11 mouse cellular contexts compared by ENCODE assay signal in genomic region chr11:102190848-102191247, GRCm38 (mm10). TPM values are rescaled to one million over a fixed set of nuclear protein-coding genes. Genes with fewer than 3 reads are reported as not detected.
DNase-seq lines count a peak whose midpoint lies in the region; ATAC-seq and TF ChIP-seq lines count a peak whose summit lies in the region.
"Had no signal": no experiment of that assay in that cellular context is flagged by ENCODE, and none has a peak within 500 bp of the region (broad histone marks: within the 10 kb centered on the region; RNA-seq: fewer than 3 reads in every experiment).

No protein-coding gene starts in this region.

- ATAC-seq in kidney, postnatal 0 days (replicated peaks; ENCODE audit: low FRiP score, low read depth) = no peak
- no peak for ATAC-seq in embryonic facial prominence, embryonic 14.5 days (ENCODE audit: low read depth)
- no peak for ATAC-seq in limb, embryonic 11.5 days (ENCODE audit: insufficient number of reproducible peaks, low FRiP score, low TSS enrichment, low read depth)
- ATAC-seq in neural tube, embryonic 13.5 days (ENCODE audit: low read depth) = no peak
- no peak for ATAC-seq in granulocyte monocyte progenitor cell, adult 5-6 weeks (replicated peaks; ENCODE audit: poor library complexity, severe bottlenecking)

- no peak for TF ChIP-seq CTCF in kidney, postnatal 0 days (IDR thresholded peaks at IDR 0.05; ENCODE audit: low read depth)

- peak overlapping the region; percentile 69; the same call in 1 of the 2 replicates for H3K9ac ChIP-seq in kidney, postnatal 0 days (ENCODE audit: low read depth, low read length)
- peak overlapping the region; percentile 49 for H3K9ac ChIP-seq in embryonic facial prominence, embryonic 14.5 days (ENCODE audit: low read depth, low read length)
- peak overlapping the region; percentile 41 for H3K9ac ChIP-seq in limb, embryonic 11.5 days (ENCODE audit: low read length)
- H3K9ac ChIP-seq in neural tube, embryonic 13.5 days = peak overlapping the region; percentile 77

- H3K27me3 ChIP-seq in kidney, postnatal 0 days (ENCODE audit: insufficient read depth, low read length) = no peaks in the 10 kb centered on the region
- H3K27me3 ChIP-seq in embryonic facial prominence, embryonic 14.5 days (replicated peaks; ENCODE audit: control insufficient read depth, insufficient read depth, low read length) = no peaks in the 10 kb centered on the region
- no peaks in the 10 kb centered on the region for H3K27me3 ChIP-seq in limb, embryonic 11.5 days (ENCODE audit: control insufficient read depth, insufficient read depth, low read length)
- H3K27me3 ChIP-seq in neural tube, embryonic 13.5 days = no peaks in the 10 kb centered on the region
- H3K27me3 ChIP-seq: Patski had no signal

- H3K27ac ChIP-seq in kidney, postnatal 0 days = no peak overlapping the region
- H3K27ac ChIP-seq in embryonic facial prominence, embryonic 14.5 days (replicated peaks; ENCODE audit: low read depth, low read length) = no peak overlapping the region
- H3K27ac ChIP-seq in limb, embryonic 11.5 days (replicated peaks; ENCODE audit: low read depth, low read length) = no peak overlapping the region
- no peak overlapping the region for H3K27ac ChIP-seq in neural tube, embryonic 13.5 days (replicated peaks)

- peaks cover 15% of the 10 kb centered on the region; the same call in 1 of the 2 replicates for H3K4me1 ChIP-seq in kidney, postnatal 0 days (replicated peaks; ENCODE audit: insufficient read depth, low read length)
- H3K4me1 ChIP-seq in embryonic facial prominence, embryonic 14.5 days (ENCODE audit: control insufficient read depth, insufficient read depth, low read length) = peaks cover 13% of the 10 kb centered on the region
- peaks cover 11% of the 10 kb centered on the region for H3K4me1 ChIP-seq in limb, embryonic 11.5 days (ENCODE audit: control insufficient read depth, insufficient read depth, low read length)
- H3K4me1 ChIP-seq in neural tube, embryonic 13.5 days (replicated peaks) = peaks cover 34% of the 10 kb centered on the region

- H3K9me3 ChIP-seq in kidney, postnatal 0 days (replicated peaks; ENCODE audit: low read length) = no peaks in the 10 kb centered on the region
- H3K9me3 ChIP-seq in embryonic facial prominence, embryonic 14.5 days (ENCODE audit: control insufficient read depth, low read length) = no peaks in the 10 kb centered on the region
- no peaks in the 10 kb centered on the region for H3K9me3 ChIP-seq in limb, embryonic 11.5 days (ENCODE audit: control insufficient read depth, low read length)
- H3K9me3 ChIP-seq in neural tube, embryonic 13.5 days = no peaks in the 10 kb centered on the region

- peaks cover 15% of the 10 kb centered on the region for H3K36me3 ChIP-seq in kidney, postnatal 0 days (ENCODE audit: insufficient read depth, low read length)
- H3K36me3 ChIP-seq in embryonic facial prominence, embryonic 14.5 days (ENCODE audit: control insufficient read depth, insufficient read depth, low read length) = peaks cover 26% of the 10 kb centered on the region
- H3K36me3 ChIP-seq in limb, embryonic 11.5 days (ENCODE audit: control insufficient read depth, insufficient read depth, low read length) = peaks cover 4% of the 10 kb centered on the region
- H3K36me3 ChIP-seq in neural tube, embryonic 13.5 days = peaks cover 35% of the 10 kb centered on the region

- H3K4me2 ChIP-seq in kidney, postnatal 0 days (ENCODE audit: low read length) = peak overlapping the region; percentile 86
- H3K4me2 ChIP-seq in embryonic facial prominence, embryonic 14.5 days (ENCODE audit: low read depth, low read length) = peak overlapping the region; percentile 85
- H3K4me2 ChIP-seq in limb, embryonic 11.5 days (ENCODE audit: low read depth, severe bottlenecking) = peak overlapping the region; percentile 90
- peak overlapping the region; percentile 78 for H3K4me2 ChIP-seq in neural tube, embryonic 13.5 days

- 46% methylated on average over 4 of the region's 4 CpGs for WGBS in kidney, postnatal 0 days
- 39% methylated on average over 4 of the region's 4 CpGs for WGBS in embryonic facial prominence, embryonic 14.5 days
- 38% methylated on average over 4 of the region's 4 CpGs for WGBS in limb, embryonic 11.5 days
- 24% methylated on average over 4 of the region's 4 CpGs for WGBS in neural tube, embryonic 13.5 days

- no peak for DNase-seq in kidney, postnatal 0 days (ENCODE audit: low spot score)
- DNase-seq in kidney, adult 8-10 months = no peak
- DNase-seq in embryonic facial prominence, embryonic 14.5 days (ENCODE audit: low spot score) = no peak
- no peak for DNase-seq in limb, embryonic 11.5 days (ENCODE audit: low spot score)
- DNase-seq in retina, embryonic 14.5 days (ENCODE audit: low spot score) = no peak
- no peak for DNase-seq in thymus, postnatal 25 days
- DNase-seq: cerebellum, postnatal 14 days; thymus, postnatal 4 days had no signal

- H3K4me3 ChIP-seq in kidney, postnatal 0 days (replicated peaks; ENCODE audit: low read depth, low read length) = no peak overlapping the region
- peak overlapping the region; percentile 61 for H3K4me3 ChIP-seq in embryonic facial prominence, embryonic 14.5 days (ENCODE audit: low read depth, low read length)
- H3K4me3 ChIP-seq in limb, embryonic 11.5 days (ENCODE audit: low read depth, low read length) = peak overlapping the region; percentile 62; the same call in 1 of the 2 replicates
- H3K4me3 ChIP-seq in neural tube, embryonic 13.5 days = peak overlapping the region; percentile 60

RNA-seq across cellular contexts. Expression of gene G6pc3, which starts 1.4 kb away (rescaled TPM):
- 41.4 and 43.6 TPM in 2 replicates for polyA plus RNA-seq in kidney, postnatal 0 days (2015; fragmentation: Nextera tagmentation; extraction: Ambion mirVana)
- 27.9 and 29.3 TPM in 2 replicates for polyA plus RNA-seq in embryonic facial prominence, embryonic 14.5 days (2014; fragmentation: Nextera tagmentation; extraction: Ambion mirVana)
- 39.8 and 41.9 TPM in 2 replicates for polyA plus RNA-seq in limb, embryonic 11.5 days (2014; fragmentation: Nextera tagmentation; extraction: Ambion mirVana)
- polyA plus RNA-seq in neural tube, embryonic 13.5 days (2015; fragmentation: Nextera tagmentation; extraction: Ambion mirVana) = 29.1 and 31.6 TPM in 2 replicates
- 144 TPM in 2 replicates for total RNA-seq in granulocyte monocyte progenitor cell, adult 5-6 weeks (2014; fragmentation: Nextera tagmentation)
- total RNA-seq in granulocyte monocyte progenitor cell, adult 5-6 weeks (2017) = 61.1 and 61.6 TPM in 2 replicates

RNA-seq across cellular contexts. Expression of gene Lsm12, which starts 5.8 kb away (rescaled TPM):
- polyA plus RNA-seq in kidney, postnatal 0 days (2015; fragmentation: Nextera tagmentation; extraction: Ambion mirVana) = 111 and 123 TPM in 2 replicates
- 92.9 and 98.4 TPM in 2 replicates for polyA plus RNA-seq in embryonic facial prominence, embryonic 14.5 days (2014; fragmentation: Nextera tagmentation; extraction: Ambion mirVana)
- polyA plus RNA-seq in limb, embryonic 11.5 days (2014; fragmentation: Nextera tagmentation; extraction: Ambion mirVana) = 74.5 and 88.5 TPM in 2 replicates
- 112 and 116 TPM in 2 replicates for polyA plus RNA-seq in neural tube, embryonic 13.5 days (2015; fragmentation: Nextera tagmentation; extraction: Ambion mirVana)
- total RNA-seq in granulocyte monocyte progenitor cell, adult 5-6 weeks (2014; fragmentation: Nextera tagmentation) = 109 and 123 TPM in 2 replicates
- 67.6 and 77.7 TPM in 2 replicates for total RNA-seq in granulocyte monocyte progenitor cell, adult 5-6 weeks (2017)

RNA-seq across cellular contexts. Expression of gene Tmem101, which starts 34.6 kb away (rescaled TPM):
- 25.0 and 28.6 TPM in 2 replicates for polyA plus RNA-seq in kidney, postnatal 0 days (2015; fragmentation: Nextera tagmentation; extraction: Ambion mirVana)
- 30.0 and 31.1 TPM in 2 replicates for polyA plus RNA-seq in embryonic facial prominence, embryonic 14.5 days (2014; fragmentation: Nextera tagmentation; extraction: Ambion mirVana)
- polyA plus RNA-seq in limb, embryonic 11.5 days (2014; fragmentation: Nextera tagmentation; extraction: Ambion mirVana) = 39.3 and 41.2 TPM in 2 replicates
- 32.4 and 40.4 TPM in 2 replicates for polyA plus RNA-seq in neural tube, embryonic 13.5 days (2015; fragmentation: Nextera tagmentation; extraction: Ambion mirVana)
- 11.8 and 19.4 TPM in 2 replicates for total RNA-seq in granulocyte monocyte progenitor cell, adult 5-6 weeks (2014; fragmentation: Nextera tagmentation)
- 14.8 and 32.0 TPM in 2 replicates for total RNA-seq in granulocyte monocyte progenitor cell, adult 5-6 weeks (2017)

RNA-seq across cellular contexts. Expression of gene Hdac5, which starts 39.1 kb away (rescaled TPM):
- polyA plus RNA-seq in kidney, postnatal 0 days (2015; fragmentation: Nextera tagmentation; extraction: Ambion mirVana) = 38.1 and 39.3 TPM in 2 replicates
- polyA plus RNA-seq in embryonic facial prominence, embryonic 14.5 days (2014; fragmentation: Nextera tagmentation; extraction: Ambion mirVana) = 44.0 and 47.2 TPM in 2 replicates
- 21.3 and 24.0 TPM in 2 replicates for polyA plus RNA-seq in limb, embryonic 11.5 days (2014; fragmentation: Nextera tagmentation; extraction: Ambion mirVana)
- polyA plus RNA-seq in neural tube, embryonic 13.5 days (2015; fragmentation: Nextera tagmentation; extraction: Ambion mirVana) = 84.4 and 88.7 TPM in 2 replicates
- total RNA-seq in granulocyte monocyte progenitor cell, adult 5-6 weeks (2014; fragmentation: Nextera tagmentation) = 28.5 and 33.5 TPM in 2 replicates
- 15.8 and 26.3 TPM in 2 replicates for total RNA-seq in granulocyte monocyte progenitor cell, adult 5-6 weeks (2017)

RNA-seq across cellular contexts. Expression of gene Nags, which starts 45.5 kb away (rescaled TPM):
- not detected in 2 replicates for polyA plus RNA-seq in kidney, postnatal 0 days (2015; fragmentation: Nextera tagmentation; extraction: Ambion mirVana)
- 0.28 and 0.49 TPM in 2 replicates for polyA plus RNA-seq in embryonic facial prominence, embryonic 14.5 days (2014; fragmentation: Nextera tagmentation; extraction: Ambion mirVana)
- 0.08 and 0.13 TPM in 2 replicates for polyA plus RNA-seq in limb, embryonic 11.5 days (2014; fragmentation: Nextera tagmentation; extraction: Ambion mirVana)
- polyA plus RNA-seq in neural tube, embryonic 13.5 days (2015; fragmentation: Nextera tagmentation; extraction: Ambion mirVana) = not detected in 2 replicates
- total RNA-seq in granulocyte monocyte progenitor cell, adult 5-6 weeks (2014; fragmentation: Nextera tagmentation) = not detected in 2 replicates
- total RNA-seq in granulocyte monocyte progenitor cell, adult 5-6 weeks (2017) = 0.04 TPM in 1 of 2 replicates, not detected in the other
- polyA plus RNA-seq: Patski had no signal
